Mouse (Mus musculus) right cerebral cortex, postnatal 4 days (tissue): ENCODE data around the gene Ice1.
A peak's percentile ranks its signal among the peaks of the same experiment; 100 is the strongest.

Experiments
- DNase-seq: peaks from one replicate; pipeline ENCODE4 v3.0.0-alpha.2; 2022

Ice1 gene

GRCm38 (mm10) chr13:70637662-70638291 is 343 bp upstream of the Ice1 start:
- peak; percentile 89 for DNase-seq

- DNase-seq, result no peak
Observed at GRCm38 (mm10) chr13:70636706-70637105, 728 bp downstream of the Ice1 start.

DNA sequence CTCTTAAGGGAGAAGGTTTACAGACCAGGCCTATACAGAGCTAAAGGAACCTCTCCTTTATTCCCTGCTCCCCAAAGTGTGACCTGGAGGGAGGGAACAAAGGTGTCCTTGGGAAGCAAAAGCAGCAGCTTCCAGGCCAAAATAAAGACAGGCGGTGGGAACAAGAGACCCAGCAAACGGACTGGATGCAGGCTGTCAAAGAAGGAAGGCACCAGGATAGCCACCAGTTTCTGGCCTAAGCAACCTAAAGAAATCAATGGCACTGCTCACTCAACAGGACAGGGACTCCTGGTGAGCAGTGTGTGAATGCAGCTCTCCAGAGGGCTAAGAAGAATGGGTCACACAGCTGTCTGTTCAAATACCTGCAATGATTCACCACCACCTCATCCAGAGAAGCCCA is 1.8 kb downstream of the Ice1 start:
- DNase-seq, result no peak

- no peak for DNase-seq
Observed at GRCm38 (mm10) chr13:70626416-70626815, 11.0 kb downstream of the Ice1 start.

DNA sequence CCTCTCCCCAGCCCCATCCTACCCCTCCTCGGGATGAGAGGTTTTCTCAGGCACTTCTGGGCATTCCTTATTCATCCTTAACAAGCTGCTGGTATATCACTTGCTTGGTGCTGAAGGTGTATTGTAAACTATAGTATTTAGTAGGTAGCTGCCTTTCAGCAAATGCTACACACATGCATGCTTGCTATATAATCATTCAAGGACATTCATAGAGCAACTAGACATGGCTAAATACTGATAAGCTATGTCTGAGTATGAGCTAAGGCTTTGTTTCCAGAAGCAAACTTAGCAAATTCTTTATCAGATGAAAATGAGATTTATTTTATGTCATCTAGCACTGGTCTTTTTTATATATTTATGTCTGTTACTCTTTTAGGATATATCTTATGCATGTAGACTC is 11.8 kb downstream of the Ice1 start:
- no peak for DNase-seq

DNA sequence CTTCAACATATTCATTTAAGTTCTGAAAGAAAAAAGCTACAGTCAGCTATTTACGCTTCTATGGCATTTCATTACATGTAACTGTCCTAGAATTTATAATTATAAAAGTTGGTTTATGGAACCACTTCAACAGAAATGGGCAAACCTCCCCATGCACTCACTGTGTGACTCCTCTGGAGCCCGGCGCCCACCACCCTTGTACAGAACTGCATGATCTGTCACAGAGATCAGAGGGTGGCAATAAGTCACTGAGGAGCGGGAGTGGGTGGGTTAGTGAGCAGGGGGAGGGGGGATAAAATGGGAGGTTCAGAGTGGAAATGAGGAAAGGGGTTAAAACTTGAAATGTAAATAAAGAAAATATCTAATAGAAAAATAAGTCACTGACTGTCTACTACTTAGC is 13.0 kb downstream of the Ice1 start:
- no peak for DNase-seq

GRCm38 (mm10) chr13:70622461-70623057 is 14.9 kb downstream of the Ice1 start:
- no peak for DNase-seq

DNA sequence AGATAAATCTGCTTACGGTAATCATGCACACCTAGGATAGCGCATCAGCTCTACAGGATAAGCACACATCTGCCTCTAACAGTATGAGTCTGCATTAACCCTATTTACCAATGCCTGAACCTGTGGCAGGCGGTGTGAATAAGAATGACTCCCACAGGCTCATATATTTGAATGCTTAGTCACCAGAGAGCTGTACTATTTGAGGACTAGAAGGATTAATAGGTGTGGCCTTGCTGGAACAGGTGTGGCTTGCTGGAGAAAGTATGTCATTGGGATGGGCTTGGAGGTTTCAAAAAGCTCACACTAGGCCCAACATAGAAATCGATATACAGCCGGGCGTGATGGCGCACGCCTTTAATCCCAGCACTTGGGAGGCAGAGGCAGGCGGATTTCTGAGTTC is 15.9 kb downstream of the Ice1 start:
- DNase-seq, result no peak

GRCm38 (mm10) chr13:70612837-70613236 is 24.6 kb downstream of the Ice1 start:
- DNase-seq, result no peak

DNA sequence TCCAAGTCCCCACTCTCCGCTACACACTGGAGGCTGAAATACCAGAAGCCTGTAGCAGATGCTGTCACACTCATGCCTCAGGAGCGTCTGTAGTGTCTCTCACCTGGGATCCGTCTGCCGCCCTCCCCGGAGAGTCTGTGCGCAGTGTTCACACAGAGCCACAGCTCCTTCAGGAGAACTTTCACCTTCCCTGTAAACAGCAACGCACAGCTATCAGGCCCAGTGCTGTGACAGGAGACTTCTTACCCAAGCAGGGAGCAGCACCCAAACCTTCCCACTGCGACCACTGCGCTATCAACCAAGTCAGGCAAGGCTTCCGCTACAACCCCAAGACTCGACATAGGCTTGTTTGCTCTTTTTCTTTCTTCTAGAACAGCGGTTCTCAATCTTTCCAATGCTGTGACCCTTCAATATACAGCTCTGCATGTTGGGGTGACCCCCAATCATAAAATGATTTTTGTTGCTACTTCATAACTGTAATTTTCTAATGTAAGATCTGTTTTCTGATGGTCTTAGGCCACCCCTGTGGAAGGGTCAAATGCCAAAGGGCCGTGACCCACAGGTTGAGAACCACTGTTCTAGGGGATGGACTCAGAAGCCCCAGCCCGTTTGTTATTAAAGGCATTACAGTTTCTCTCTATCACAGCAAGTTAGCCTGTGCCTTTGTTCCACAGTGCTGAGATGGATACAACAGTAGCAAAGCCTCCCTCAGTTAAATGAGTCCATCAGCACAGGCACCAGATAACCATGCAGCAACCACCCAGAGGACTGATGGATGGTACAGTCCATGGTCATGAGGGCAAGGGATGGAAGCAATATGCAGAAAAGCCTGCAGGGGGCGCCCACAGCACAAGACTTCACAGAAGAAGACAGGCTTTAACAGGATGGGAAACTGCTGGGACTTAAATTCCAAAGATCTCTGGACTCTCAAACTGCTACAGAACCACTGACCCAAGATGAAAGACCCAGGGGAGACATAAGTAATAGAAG is 26.7 kb downstream of the Ice1 start:
- DNase-seq, result peak; percentile 81

DNA sequence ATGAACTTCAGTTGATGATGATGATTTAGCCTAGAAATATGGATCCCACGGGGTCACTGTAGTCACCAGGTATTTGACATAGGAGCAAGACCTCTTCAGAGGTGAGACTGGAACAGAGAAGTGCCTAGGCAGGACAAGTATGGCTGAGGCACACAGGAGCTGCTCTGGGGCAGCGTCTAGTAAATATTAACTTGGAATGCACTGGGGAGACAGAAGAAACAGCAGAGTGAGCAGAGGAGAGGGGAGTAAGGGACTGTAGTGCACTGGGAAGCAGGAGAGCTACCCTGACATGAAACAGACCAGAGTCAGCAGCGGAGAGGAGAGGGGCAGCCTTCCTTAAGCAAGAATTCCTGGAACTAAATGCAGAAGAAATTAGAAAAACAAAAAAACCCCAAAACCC is 27.8 kb downstream of the Ice1 start:
- no peak for DNase-seq

DNA sequence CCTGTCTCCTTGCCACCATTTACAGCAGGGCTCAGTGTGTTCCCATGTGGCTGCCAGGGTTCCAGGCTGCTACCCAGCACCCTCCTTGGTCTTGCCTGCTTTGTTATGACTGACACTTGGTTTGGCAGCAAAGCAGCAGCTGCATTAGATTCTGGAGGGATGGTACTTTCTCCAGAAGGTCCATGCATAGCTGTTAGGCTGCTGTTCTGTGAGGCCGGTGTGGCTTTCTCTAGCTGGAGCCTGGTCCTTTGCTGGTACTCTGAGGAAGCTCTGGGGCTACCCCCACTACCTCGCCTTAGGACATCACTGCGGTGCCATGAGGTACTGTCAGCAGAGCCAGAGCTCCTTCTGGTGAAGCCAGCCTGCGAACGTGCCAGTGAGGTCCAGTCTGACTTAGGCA is 32.1 kb downstream of the Ice1 start:
- no peak for DNase-seq

- DNase-seq, result no peak
Observed at GRCm38 (mm10) chr13:70604723-70605122, 32.7 kb downstream of the Ice1 start.

DNA sequence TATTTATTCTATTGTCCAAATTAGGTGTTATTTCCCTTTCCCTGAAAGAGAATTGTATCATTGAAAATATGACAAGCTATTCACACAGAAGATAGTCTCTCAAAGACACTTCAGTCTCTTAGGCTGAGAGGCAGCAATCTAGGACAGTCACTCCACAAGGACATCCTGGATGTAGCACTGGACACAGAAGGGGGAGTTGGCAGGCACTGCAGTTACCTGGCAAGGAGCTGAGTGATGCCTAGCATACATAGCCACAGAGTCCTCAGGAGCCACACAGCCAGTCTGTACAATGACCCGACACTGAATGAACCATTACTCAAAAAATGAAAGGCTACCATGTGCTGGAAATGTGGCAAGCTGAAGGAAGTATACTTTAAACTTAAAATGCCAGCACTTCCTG is 35.9 kb downstream of the Ice1 start:
- DNase-seq, result no peak

DNA sequence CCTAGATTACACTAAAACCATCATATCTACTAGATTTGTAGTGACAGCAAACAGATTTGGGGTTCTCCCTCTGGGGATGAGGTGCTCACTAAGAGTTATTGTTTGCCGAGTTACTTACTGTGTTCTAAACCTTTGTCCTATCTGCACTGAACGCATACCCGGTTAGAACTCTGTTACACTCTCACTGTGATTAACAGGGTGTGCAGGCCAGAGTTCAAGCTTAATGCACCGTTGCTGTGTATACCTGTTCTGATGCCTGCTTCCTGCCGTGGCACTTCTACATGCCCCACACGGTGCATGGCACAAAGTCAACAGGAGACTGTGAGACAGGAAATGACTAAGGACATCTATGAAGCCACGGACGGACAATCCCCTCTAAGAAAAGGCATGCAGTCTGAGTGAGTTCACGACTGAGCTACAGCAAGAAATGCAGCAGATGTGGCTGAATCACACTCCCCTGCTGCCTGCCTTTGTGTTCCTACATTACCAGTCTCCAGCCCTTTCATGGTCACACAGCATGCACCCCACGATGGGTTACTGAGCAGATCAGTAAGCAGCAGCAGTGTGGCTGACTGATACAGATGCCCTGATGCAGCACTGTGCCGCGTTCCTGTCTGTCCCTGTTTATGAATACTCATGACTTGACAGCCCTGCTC is 37.3 kb downstream of the Ice1 start:
- DNase-seq, result no peak

- DNase-seq, result peak; percentile 55
Observed at GRCm38 (mm10) chr13:70598941-70599340, 38.5 kb downstream of the Ice1 start.

- no peak for DNase-seq
Observed at GRCm38 (mm10) chr13:70596901-70597300, 40.5 kb downstream of the Ice1 start.

- DNase-seq, result no peak
Observed at GRCm38 (mm10) chr13:70590248-70590762, 47.1 kb downstream of the Ice1 start.

DNA sequence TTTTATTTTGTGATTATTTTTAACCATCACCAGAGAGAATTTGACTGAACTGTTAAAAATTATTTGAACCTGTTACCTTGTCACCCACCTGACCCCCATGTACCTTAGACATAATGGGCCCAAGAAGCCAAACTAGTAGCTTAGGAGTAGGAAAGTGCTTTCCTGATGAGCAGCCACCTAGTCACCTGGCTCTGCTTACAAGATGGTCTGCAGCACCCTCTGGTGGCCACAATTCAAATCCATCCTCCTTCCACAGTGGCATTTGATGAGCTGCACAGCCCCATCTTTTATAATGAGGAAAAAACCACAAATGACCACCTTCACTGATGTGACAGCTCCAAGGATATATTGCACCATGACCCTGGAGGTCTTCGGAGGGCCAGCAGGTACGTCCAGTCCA is 50.5 kb downstream of the Ice1 start:
- peak; percentile 89 for DNase-seq

DNA sequence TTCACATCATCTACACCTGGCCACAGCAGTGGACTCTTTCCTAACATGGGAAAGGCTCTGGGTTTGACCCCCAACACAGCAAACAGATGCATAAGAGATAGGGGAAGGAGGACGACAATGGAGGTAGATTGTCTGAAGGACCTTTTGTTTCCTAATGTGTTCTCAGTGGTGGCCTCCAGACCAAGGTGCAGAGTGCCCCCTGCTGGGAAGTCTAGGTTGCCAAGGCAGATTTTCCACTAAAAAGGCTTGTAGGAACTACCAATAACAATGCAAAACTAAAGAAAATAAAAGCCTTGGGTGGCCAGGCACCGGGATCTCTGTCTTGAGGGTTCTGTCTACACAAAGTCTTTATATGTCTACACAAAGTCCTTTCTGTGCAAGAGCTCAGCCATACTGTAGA is 54.9 kb downstream of the Ice1 start:
- peak; percentile 78 for DNase-seq

DNA sequence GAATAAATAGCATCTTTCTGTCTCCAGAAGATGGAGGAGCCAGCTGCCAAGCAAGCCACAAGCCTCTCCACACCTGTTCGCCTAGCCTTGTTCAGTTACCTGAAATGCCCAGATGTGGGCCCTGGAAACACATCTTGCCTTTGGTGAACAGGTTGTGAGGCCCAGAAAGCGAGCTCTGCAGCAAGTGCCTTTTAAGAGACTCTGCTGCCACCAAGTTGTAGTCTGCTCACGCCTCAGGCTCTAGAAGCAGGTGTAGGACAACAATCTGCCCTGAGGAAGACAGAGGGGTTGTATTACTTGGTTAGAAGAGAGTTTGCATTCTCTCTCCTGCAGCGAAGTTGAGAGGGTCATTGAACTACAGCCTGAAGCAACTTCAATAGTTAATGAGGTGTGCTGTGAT is 55.9 kb downstream of the Ice1 start:
- no peak for DNase-seq

DNA sequence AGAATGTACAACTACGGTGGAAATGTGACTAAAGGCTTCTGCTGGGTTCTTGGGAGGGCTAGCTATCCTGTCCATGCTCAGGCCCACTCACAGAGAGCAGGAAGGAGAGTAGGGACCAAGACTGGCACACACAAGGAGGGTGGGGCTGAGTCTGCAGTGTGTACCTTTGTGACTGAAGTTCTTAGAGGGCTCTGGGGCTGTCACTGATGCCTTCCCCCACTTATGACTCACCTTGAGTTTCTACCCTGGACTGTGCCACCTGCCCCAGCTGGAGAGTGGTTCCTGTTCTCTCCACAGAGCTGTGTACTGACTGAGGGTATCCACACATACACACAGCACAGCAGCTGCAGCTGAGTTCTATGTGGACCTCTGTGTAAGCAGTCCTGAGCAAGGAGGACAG is 63.2 kb downstream of the Ice1 start:
- no peak for DNase-seq

DNA sequence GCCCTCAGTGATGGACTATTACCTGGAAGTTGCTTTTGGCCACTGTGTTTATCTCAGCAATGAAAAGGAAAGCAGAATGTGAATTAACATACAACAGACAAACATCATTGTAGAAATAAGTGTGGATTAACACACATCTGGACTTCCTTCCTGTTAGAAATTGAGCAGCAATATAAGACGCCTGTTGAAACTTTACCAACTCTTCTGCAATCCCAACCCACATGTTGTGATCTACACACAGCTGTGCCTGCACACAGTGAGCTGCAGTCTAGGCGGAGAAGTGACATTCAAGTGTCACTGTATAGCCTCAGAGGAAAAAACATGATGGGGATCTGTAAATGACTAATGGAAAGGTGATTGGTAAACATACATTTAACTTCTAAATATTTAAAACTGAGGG is 69.5 kb downstream of the Ice1 start:
- no peak for DNase-seq
